Mouse (Mus musculus) right cerebral cortex, adult 2 months (tissue): ENCODE measurements around the gene Slc39a8.

Experiments used
- DNase-seq, 2 experiments: peaks; one replicate each; pipeline ENCODE4 v3.0.0; 2021 to 2022; ENCODE audit warnings: low spot score in 2 of 2

Gene Slc39a8

DNA sequence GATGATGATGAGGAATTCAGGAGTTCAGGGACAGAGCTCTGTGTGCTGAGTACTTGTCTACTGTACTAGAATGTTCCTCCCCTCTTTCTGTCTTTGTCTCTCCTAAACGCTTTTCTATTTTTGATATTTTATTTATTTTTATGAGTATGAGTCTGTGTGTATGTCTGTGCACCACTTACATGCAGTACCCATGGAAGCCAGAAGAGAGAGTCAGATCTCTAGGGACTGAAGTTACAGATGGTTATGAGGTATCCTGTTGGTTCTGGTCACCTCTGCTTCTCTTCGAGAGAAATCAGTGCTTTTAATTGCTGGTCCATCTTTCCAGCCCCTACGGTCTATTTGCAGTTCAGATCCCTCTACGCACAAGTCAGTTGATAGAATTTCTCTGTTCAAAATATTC is 90.9 kb downstream of the Slc39a8 start:
- DNase-seq = no peak

- no peak for DNase-seq
These were observed 93.6 kb downstream of the Slc39a8 start for GRCm38 (mm10) chr3:135918566-135919180.

DNA sequence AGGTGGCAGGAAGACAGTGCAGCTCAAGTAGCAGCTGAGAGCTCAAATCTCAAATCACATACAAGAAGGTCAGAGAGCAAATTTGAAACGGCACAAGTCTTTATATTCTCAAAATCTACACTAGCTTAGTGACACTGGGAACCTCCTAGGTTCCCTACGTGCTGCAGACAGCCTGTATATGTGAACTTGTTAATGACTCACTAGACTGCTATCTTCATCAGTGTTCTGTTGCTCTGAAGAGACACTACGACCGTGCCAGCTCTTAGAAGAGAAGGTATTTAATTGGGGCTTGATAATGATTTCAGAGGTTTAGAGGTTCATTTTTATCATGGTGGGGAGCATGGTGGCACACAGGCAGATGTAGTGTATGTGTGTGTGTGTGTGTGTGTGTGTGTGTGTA is 94.2 kb downstream of the Slc39a8 start:
- DNase-seq = no peak

- DNase-seq = no peak
These were observed 101.7 kb downstream of the Slc39a8 start for GRCm38 (mm10) chr3:135926729-135927128.

GRCm38 (mm10) chr3:135928184-135928583 is 103.1 kb downstream of the Slc39a8 start:
- DNase-seq = no peak

DNA sequence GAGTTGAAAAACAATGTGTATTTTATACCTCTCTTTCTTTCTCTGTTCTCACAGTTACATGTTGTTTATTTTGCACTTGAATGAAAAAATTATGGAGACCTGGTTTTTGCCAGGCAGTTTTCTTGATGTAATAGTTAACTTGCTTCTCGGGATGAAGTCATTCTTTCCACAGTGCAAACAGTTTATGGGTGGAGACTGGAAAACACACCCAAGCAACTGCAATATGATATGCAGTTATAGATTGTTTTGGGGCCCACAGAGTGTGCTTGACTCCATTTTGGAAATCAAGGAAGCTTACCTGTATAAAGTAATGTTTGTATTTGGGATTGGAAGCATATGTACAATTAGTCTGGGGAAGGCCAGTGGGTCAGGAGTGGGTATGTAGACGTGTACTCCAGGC is 112.4 kb downstream of the Slc39a8 start:
- DNase-seq = no peak
